Mouse (Mus musculus) lung, postnatal 0 days (tissue): ENCODE results near the gene Limd2.

Experiments
- CTCF ChIP-seq: IDR thresholded peaks from 2 replicates; pipeline ENCODE4 v1.5.1; 2016; ENCODE audit warnings: antibody characterized with exemption, mild to moderate bottlenecking
- EP300 ChIP-seq: IDR thresholded peaks from 2 replicates; pipeline ENCODE4 v1.6.1; 2016; ENCODE audit warnings: antibody characterized with exemption, mild to moderate bottlenecking, control low read depth

DNA sequence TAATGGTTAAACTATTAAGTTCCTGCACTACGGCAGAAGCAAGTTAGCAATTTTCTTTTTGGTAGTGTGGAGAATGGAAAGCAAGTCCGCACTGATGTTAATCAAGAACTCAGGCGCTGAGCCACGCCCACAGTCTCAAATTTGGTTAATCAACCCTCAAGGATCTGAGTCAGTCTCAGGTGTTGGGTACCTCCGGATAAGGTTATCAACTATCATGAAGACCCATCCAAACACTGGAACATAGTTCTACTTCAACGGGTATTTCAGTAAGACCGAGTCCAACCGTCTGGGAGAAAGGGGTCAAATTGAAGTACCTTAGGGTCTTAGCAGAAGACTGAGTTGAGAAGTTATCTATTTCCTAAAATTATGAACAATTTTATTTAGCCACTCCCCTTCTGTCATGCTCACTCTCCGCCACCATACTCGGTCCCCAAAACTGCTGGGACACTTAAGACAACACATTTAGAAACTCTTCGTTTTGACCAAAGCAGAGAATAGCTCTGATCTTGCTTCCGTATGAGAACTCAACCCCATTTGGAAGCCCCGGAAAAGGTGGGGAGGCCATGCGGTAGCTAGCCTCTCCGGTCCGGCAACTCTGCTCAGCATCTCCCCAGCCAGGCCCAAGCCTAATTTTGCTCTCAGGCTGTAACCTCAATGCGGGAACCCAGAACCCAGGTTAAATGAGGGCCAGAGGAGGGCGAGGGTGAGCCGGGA lies 32.2 kb upstream of the Limd2 start:
- TF ChIP-seq EP300 (no peak), CTCF (peak; percentile 49; the same call in 1 of the 2 replicates)
